Mouse (Mus musculus) heart, postnatal 0 days (tissue): Measurements from ENCODE around the gene 4931409K22Rik.
A peak's percentile ranks its signal among the peaks of the same experiment; 100 is the strongest.

Experiments used
- CTCF ChIP-seq: IDR thresholded peaks from 2 replicates; pipeline ENCODE4 v1.5.1; 2016; ENCODE audit warnings: antibody characterized with exemption, control low read depth, low read depth
- EP300 ChIP-seq: IDR thresholded peaks from 2 replicates; pipeline ENCODE4 v1.6.1; 2016; ENCODE audit warnings: antibody characterized with exemption, low read depth

DNA sequence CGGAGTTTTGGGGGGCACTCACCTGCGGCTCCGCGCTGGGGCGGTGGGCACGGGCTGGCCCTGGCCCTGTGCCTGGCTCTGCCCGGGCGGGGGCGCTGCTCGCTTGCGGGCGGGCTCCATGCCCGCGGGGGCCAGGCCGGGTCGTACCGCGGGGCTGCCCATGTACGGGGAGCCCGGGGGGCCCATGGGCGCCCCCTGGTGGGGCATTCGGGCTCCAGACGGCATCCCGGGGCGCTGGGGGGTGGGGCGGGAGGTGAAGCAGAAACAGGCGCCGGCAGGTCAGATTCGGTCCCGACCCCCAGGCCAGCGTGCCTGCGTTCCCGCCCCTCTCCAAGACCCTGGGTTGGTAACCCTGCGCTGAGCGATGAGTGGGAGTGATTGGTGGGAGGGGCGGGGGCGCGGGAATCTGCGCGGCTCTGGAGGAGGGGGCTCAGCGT lies 42.0 kb upstream of the 4931409K22Rik start:
- TF ChIP-seq CTCF, result peak; percentile 51
- no peak for TF ChIP-seq EP300
